Mouse (Mus musculus) adrenal gland, adult 2 months (tissue): ENCODE results near the gene Nkain4. TPM values are rescaled to one million over a fixed set of nuclear protein-coding genes. Genes with fewer than 3 reads are reported as not detected.

Source experiments
- DNase-seq: peaks from one replicate; pipeline ENCODE4 v3.0.0; 2021
- microRNA-seq, 2 experiments: library from miRNA; unstranded; fragments of <30 nt; microRNA quantifications; one replicate each; pipeline ENCODE4 v1.2.0; 2021
- polyA plus RNA-seq: library from polyadenylated mRNA; depleted of rRNA; stranded (reverse); fragments of >200 nt; gene quantifications from 2 replicates; pipeline ENCODE4 v1.2.3, GENCODE M21; 2012; rRNA removed
- total RNA-seq, 2 experiments: library from RNA; stranded (reverse); gene quantifications; 2 replicates each; pipeline ENCODE4 v1.2.3; 2021

Nkain4 gene
- total and polyA plus RNA-seq, 3 experiments: 5.0 to 14.3 (median 9.5) TPM

GRCm38 (mm10) chr2:180894029-180894623 lies 60.4 kb downstream of the Nkain4 start:
- peak; percentile 68 for DNase-seq

- peak; percentile 22 for DNase-seq
These were observed 60.9 kb downstream of the Nkain4 start for GRCm38 (mm10) chr2:180893537-180894028.

- DNase-seq: peak; percentile 54
These were observed 61.5 kb downstream of the Nkain4 start for GRCm38 (mm10) chr2:180892841-180893521.

- DNase-seq: no peak
These were observed 62.6 kb downstream of the Nkain4 start for GRCm38 (mm10) chr2:180891835-180892323.

GRCm38 (mm10) chr2:180891075-180891834 lies 63.2 kb downstream of the Nkain4 start:
- no peak for DNase-seq

GRCm38 (mm10) chr2:180890422-180891074 lies 64.0 kb downstream of the Nkain4 start:
- DNase-seq: no peak

- DNase-seq: no peak
These were observed 64.6 kb downstream of the Nkain4 start for GRCm38 (mm10) chr2:180889921-180890280.

GRCm38 (mm10) chr2:180889271-180889920 lies 65.1 kb downstream of the Nkain4 start:
- DNase-seq: no peak

GRCm38 (mm10) chr2:180885270-180885669 lies 69.2 kb downstream of the Nkain4 start:
- no peak for DNase-seq

Small RNA genes lying within 50 kb of the gene (microRNA-seq; reads per million reads assigned to microRNA genes)
- gene Mir124a-3: 0 reads per million in 2 experiments

Other genes starting within 250 kb of the Nkain4 start
- gene Dido1, start 244.7 kb downstream of the Nkain4 start, total RNA-seq: 10 to 100 TPM; 36.6 to 38.6 TPM
- gene Dido1, start 244.7 kb downstream of the Nkain4 start, polyA plus RNA-seq: 7.3 and 8.7 TPM in 2 replicates
- gene Gid8, start 244.6 kb downstream of the Nkain4 start, total RNA-seq: 10 to 100 TPM; 58.3 to 61.8 TPM
- gene Gid8, start 244.6 kb downstream of the Nkain4 start, polyA plus RNA-seq: 11.3 and 12.2 TPM in 2 replicates
- under 1 TPM; 0.52 TPM for gene Slc17a9, start 229.4 kb downstream of the Nkain4 start, total RNA-seq
- gene Slc17a9, start 229.4 kb downstream of the Nkain4 start, polyA plus RNA-seq: 2.7 and 3.8 TPM in 2 replicates
- not detected for gene Bhlhe23, start 177.8 kb downstream of the Nkain4 start, total RNA-seq
- not detected in 2 replicates for gene Bhlhe23, start 177.8 kb downstream of the Nkain4 start, polyA plus RNA-seq
- gene Ythdf1, start 33.8 kb downstream of the Nkain4 start, total RNA-seq: 10 to 100 TPM; 41.8 to 57.9 TPM
- gene Ythdf1, start 33.8 kb downstream of the Nkain4 start, polyA plus RNA-seq: 18.1 and 29.5 TPM in 2 replicates
- not detected for gene Birc7, start 25.7 kb downstream of the Nkain4 start, total RNA-seq
- gene Birc7, start 25.7 kb downstream of the Nkain4 start, polyA plus RNA-seq: not detected in 2 replicates
- gene Arfgap1, start 12.5 kb upstream of the Nkain4 start, total RNA-seq: 10 to 100 TPM; 42.6 to 44.7 TPM
- 49.2 and 49.4 TPM in 2 replicates for gene Arfgap1, start 12.5 kb upstream of the Nkain4 start, polyA plus RNA-seq
- 1 to 10 TPM; 1.6 to 3.3 TPM for gene Col20a1, start 31.8 kb upstream of the Nkain4 start, total RNA-seq
- 4.3 and 5.4 TPM in 2 replicates for gene Col20a1, start 31.8 kb upstream of the Nkain4 start, polyA plus RNA-seq
- gene Chrna4, start 88.8 kb upstream of the Nkain4 start, total RNA-seq: 10 to 100 TPM in 1 of 2 experiments, 1 to 10 TPM in 1; 6.5 to 35.4 TPM
- 8.9 and 13.8 TPM in 2 replicates for gene Chrna4, start 88.8 kb upstream of the Nkain4 start, polyA plus RNA-seq
- gene Kcnq2, start 180.6 kb upstream of the Nkain4 start, total RNA-seq: 1 to 10 TPM; 5.2 to 5.4 TPM
- gene Kcnq2, start 180.6 kb upstream of the Nkain4 start, polyA plus RNA-seq: 2.8 and 3.7 TPM in 2 replicates
- 10 to 100 TPM; 44.0 to 65.9 TPM for gene Eef1a2, start 202.3 kb upstream of the Nkain4 start, total RNA-seq
- gene Eef1a2, start 202.3 kb upstream of the Nkain4 start, polyA plus RNA-seq: 30.4 and 42.9 TPM in 2 replicates
- 10 to 100 TPM; 91.1 to 91.9 TPM for gene Ppdpf, start 232.5 kb upstream of the Nkain4 start, total RNA-seq
- 160 and 197 TPM in 2 replicates for gene Ppdpf, start 232.5 kb upstream of the Nkain4 start, polyA plus RNA-seq
- gene Ptk6, start 248.1 kb upstream of the Nkain4 start, total RNA-seq: under 1 TPM in 1 of 2 experiments, not detected in 1; 0.07 TPM
- gene Ptk6, start 248.1 kb upstream of the Nkain4 start, polyA plus RNA-seq: 0.02 TPM in 1 of 2 replicates, not detected in the other